Mouse (Mus musculus): ENCODE measurements around the gene Wrap73. TPM values are rescaled to one million over a fixed set of nuclear protein-coding genes. Genes with fewer than 3 reads are reported as not detected.

Wrap73 gene
- polyA plus RNA-seq, 1 experiment from 2014 or later = 23.1 TPM

GRCm38 (mm10) chr4:154170506-154171150, 28.5 kb downstream of the Wrap73 start, which contains the start of gene Megf6:
TSS of gene Megf6 (plus strand) at chr4:154170730.
- Histone ChIP-seq H3K4me3 (ENCODE audit: control insufficient read depth in 1 of 2, insufficient read depth in 1 of 2, low read depth in 1 of 2, low read length in 2 of 2) (peak within 1 kb of the TSS; percentile 47 to 48), H3K4me2 (ENCODE audit: low read length) (peak within 1 kb of the TSS; percentile 79), H3K27ac (replicated peaks in 1 of 2; ENCODE audit: control insufficient read depth in 1 of 2, insufficient read depth in 1 of 2, low read depth in 2 of 2, low read length in 2 of 2) (no peak within 1 kb of the TSS), H3K9ac (ENCODE audit: low read length) (peak within 1 kb of the TSS; percentile 66), H3K9me3 (ENCODE audit: control insufficient read depth, low read length) (no peaks in the 10 kb centered on the region), H3K4me1 (ENCODE audit: control insufficient read depth in 2 of 2, insufficient read depth in 2 of 2, low read length in 2 of 2) (peaks cover 8 to 21% of the 10 kb centered on the region in 2 experiments; a peak in 2 of 4 replicates), H3K36me3 (ENCODE audit: control insufficient read depth, insufficient read depth, low read length) (no peaks in the 10 kb centered on the region), H3K27me3 (ENCODE audit: control insufficient read depth, insufficient read depth, low read length) (peaks cover 57% of the 10 kb centered on the region)
- WGBS = under 1% methylated on average over 55 of the region's 61 CpGs
- ATAC-seq (ENCODE audit: insufficient number of reproducible peaks, insufficient read depth, low FRiP score, low read depth) = peak; percentile 70; the same call in 1 of the 2 replicates

GRCm38 (mm10) chr4:154171151-154171930, 29.2 kb downstream of the Wrap73 start:
- ATAC-seq (ENCODE audit: insufficient number of reproducible peaks, insufficient read depth, low FRiP score, low read depth) = no peak
- H3K27ac ChIP-seq (replicated peaks in 1 of 2; ENCODE audit: control insufficient read depth in 1 of 2, insufficient read depth in 1 of 2, low read depth in 2 of 2, low read length in 2 of 2) = no peak overlapping the region
- H3K9ac ChIP-seq (ENCODE audit: low read length) = peak overlapping the region; percentile 66
- H3K9me3 ChIP-seq (ENCODE audit: control insufficient read depth, low read length) = no peaks in the 10 kb centered on the region
- H3K4me2 ChIP-seq (ENCODE audit: low read length) = peak overlapping the region; percentile 79
- H3K4me3 ChIP-seq (ENCODE audit: control insufficient read depth in 1 of 2, insufficient read depth in 1 of 2, low read depth in 1 of 2, low read length in 2 of 2) = peak overlapping the region; percentile 45 to 47
- no peaks in the 10 kb centered on the region for H3K36me3 ChIP-seq (ENCODE audit: control insufficient read depth, insufficient read depth, low read length)
- 2% methylated on average over 37 of the region's 37 CpGs for WGBS
- peaks cover 57% of the 10 kb centered on the region for H3K27me3 ChIP-seq (ENCODE audit: control insufficient read depth, insufficient read depth, low read length)
- peaks cover 8 to 21% of the 10 kb centered on the region in 2 experiments; a peak in 2 of 4 replicates for H3K4me1 ChIP-seq (ENCODE audit: control insufficient read depth in 2 of 2, insufficient read depth in 2 of 2, low read length in 2 of 2)

- Histone ChIP-seq H3K27me3 (ENCODE audit: control insufficient read depth, insufficient read depth, low read length) (peaks cover 57% of the 10 kb centered on the region), H3K9ac (ENCODE audit: low read length) (peak overlapping the region; percentile 66), H3K36me3 (ENCODE audit: control insufficient read depth, insufficient read depth, low read length) (no peaks in the 10 kb centered on the region), H3K27ac (replicated peaks in 1 of 2; ENCODE audit: control insufficient read depth in 1 of 2, insufficient read depth in 1 of 2, low read depth in 2 of 2, low read length in 2 of 2) (no peak overlapping the region), H3K4me3 (ENCODE audit: control insufficient read depth in 1 of 2, insufficient read depth in 1 of 2, low read depth in 1 of 2, low read length in 2 of 2) (peak overlapping the region; percentile 45 to 47), H3K4me1 (ENCODE audit: control insufficient read depth in 2 of 2, insufficient read depth in 2 of 2, low read length in 2 of 2) (peaks cover 10 to 21% of the 10 kb centered on the region in 2 experiments; a peak in 2 of 4 replicates), H3K4me2 (ENCODE audit: low read length) (peak overlapping the region; percentile 79), H3K9me3 (ENCODE audit: control insufficient read depth, low read length) (no peaks in the 10 kb centered on the region)
- no peak for ATAC-seq (ENCODE audit: insufficient number of reproducible peaks, insufficient read depth, low FRiP score, low read depth)
- WGBS = 34% methylated on average over 13 of the region's 13 CpGs
Observed at GRCm38 (mm10) chr4:154171931-154172604, 29.9 kb downstream of the Wrap73 start.

- Histone ChIP-seq H3K4me1 (ENCODE audit: control insufficient read depth in 2 of 2, insufficient read depth in 2 of 2, low read length in 2 of 2) (peaks cover 0 to 3% of the 10 kb centered on the region in 2 experiments; a peak in 1 of 4 replicates), H3K27me3 (ENCODE audit: control insufficient read depth, insufficient read depth, low read length) (peaks cover 19% of the 10 kb centered on the region), H3K4me2 (ENCODE audit: low read length) (no peak overlapping the region), H3K27ac (replicated peaks in 1 of 2; ENCODE audit: control insufficient read depth in 1 of 2, insufficient read depth in 1 of 2, low read depth in 2 of 2, low read length in 2 of 2) (no peak overlapping the region), H3K9ac (ENCODE audit: low read length) (no peak overlapping the region), H3K4me3 (ENCODE audit: control insufficient read depth in 1 of 2, insufficient read depth in 1 of 2, low read depth in 1 of 2, low read length in 2 of 2) (no peak overlapping the region), H3K9me3 (ENCODE audit: control insufficient read depth, low read length) (no peaks in the 10 kb centered on the region), H3K36me3 (ENCODE audit: control insufficient read depth, insufficient read depth, low read length) (no peaks in the 10 kb centered on the region)
- ATAC-seq (ENCODE audit: insufficient number of reproducible peaks, insufficient read depth, low FRiP score, low read depth) = no peak
- 58% methylated on average over 8 of the region's 8 CpGs for WGBS
Observed at GRCm38 (mm10) chr4:154177257-154177656, 35.1 kb downstream of the Wrap73 start.

GRCm38 (mm10) chr4:154181001-154181400, 38.8 kb downstream of the Wrap73 start:
- H3K36me3 ChIP-seq (ENCODE audit: control insufficient read depth, insufficient read depth, low read length) = no peaks in the 10 kb centered on the region
- WGBS = 68% methylated on average over 7 of the region's 7 CpGs
- H3K9me3 ChIP-seq (ENCODE audit: control insufficient read depth, low read length) = no peaks in the 10 kb centered on the region
- no peaks in the 10 kb centered on the region for H3K27me3 ChIP-seq (ENCODE audit: control insufficient read depth, insufficient read depth, low read length)
- no peak for ATAC-seq (ENCODE audit: insufficient number of reproducible peaks, insufficient read depth, low FRiP score, low read depth)
- no peak overlapping the region for H3K4me3 ChIP-seq (ENCODE audit: control insufficient read depth in 1 of 2, insufficient read depth in 1 of 2, low read depth in 1 of 2, low read length in 2 of 2)
- H3K4me1 ChIP-seq (ENCODE audit: control insufficient read depth in 2 of 2, insufficient read depth in 2 of 2, low read length in 2 of 2) = peaks cover 11 to 13% of the 10 kb centered on the region in 2 experiments; a peak in 3 of 4 replicates
- H3K27ac ChIP-seq (replicated peaks in 1 of 2; ENCODE audit: control insufficient read depth in 1 of 2, insufficient read depth in 1 of 2, low read depth in 2 of 2, low read length in 2 of 2) = no peak overlapping the region
- H3K9ac ChIP-seq (ENCODE audit: low read length) = no peak overlapping the region
- H3K4me2 ChIP-seq (ENCODE audit: low read length) = no peak overlapping the region

- 41% methylated on average over 5 of the region's 5 CpGs for WGBS
- H3K9ac ChIP-seq (ENCODE audit: low read length) = no peak overlapping the region
Observed at GRCm38 (mm10) chr4:154183566-154183965, 41.4 kb downstream of the Wrap73 start.

GRCm38 (mm10) chr4:154185001-154185400, 42.8 kb downstream of the Wrap73 start:
- H3K4me3 ChIP-seq (ENCODE audit: control insufficient read depth in 1 of 2, insufficient read depth in 1 of 2, low read depth in 1 of 2, low read length in 2 of 2) = no peak overlapping the region
- 53% methylated on average over 5 of the region's 5 CpGs for WGBS

More at GRCm38 (mm10) chr4:154183566-154183965, 41.4 kb downstream of the Wrap73 start:
- Histone ChIP-seq H3K9me3 (ENCODE audit: control insufficient read depth, low read length) (no peaks in the 10 kb centered on the region), H3K27me3 (ENCODE audit: control insufficient read depth, insufficient read depth, low read length) (no peaks in the 10 kb centered on the region), H3K4me1 (ENCODE audit: control insufficient read depth in 2 of 2, insufficient read depth in 2 of 2, low read length in 2 of 2) (peaks cover 11 to 12% of the 10 kb centered on the region in 2 experiments; a peak in 3 of 4 replicates), H3K4me3 (ENCODE audit: control insufficient read depth in 1 of 2, insufficient read depth in 1 of 2, low read depth in 1 of 2, low read length in 2 of 2) (no peak overlapping the region), H3K36me3 (ENCODE audit: control insufficient read depth, insufficient read depth, low read length) (no peaks in the 10 kb centered on the region), H3K27ac (replicated peaks in 1 of 2; ENCODE audit: control insufficient read depth in 1 of 2, insufficient read depth in 1 of 2, low read depth in 2 of 2, low read length in 2 of 2) (no peak overlapping the region), H3K4me2 (ENCODE audit: low read length) (no peak overlapping the region)
- ATAC-seq (ENCODE audit: insufficient number of reproducible peaks, insufficient read depth, low FRiP score, low read depth) = 0 out of 2 replicates have a peak, but pooled peaks have one; percentile 41

More at GRCm38 (mm10) chr4:154185001-154185400, 42.8 kb downstream of the Wrap73 start:
- Histone ChIP-seq H3K36me3 (ENCODE audit: control insufficient read depth, insufficient read depth, low read length) (no peaks in the 10 kb centered on the region), H3K9me3 (ENCODE audit: control insufficient read depth, low read length) (no peaks in the 10 kb centered on the region), H3K9ac (ENCODE audit: low read length) (no peak overlapping the region), H3K27ac (replicated peaks in 1 of 2; ENCODE audit: control insufficient read depth in 1 of 2, insufficient read depth in 1 of 2, low read depth in 2 of 2, low read length in 2 of 2) (no peak overlapping the region), H3K4me2 (ENCODE audit: low read length) (no peak overlapping the region), H3K4me1 (ENCODE audit: control insufficient read depth in 2 of 2, insufficient read depth in 2 of 2, low read length in 2 of 2) (peaks cover 11 to 13% of the 10 kb centered on the region in 2 experiments; a peak in 3 of 4 replicates), H3K27me3 (ENCODE audit: control insufficient read depth, insufficient read depth, low read length) (no peaks in the 10 kb centered on the region)
- no peak for ATAC-seq (ENCODE audit: insufficient number of reproducible peaks, insufficient read depth, low FRiP score, low read depth)
